Mouse (Mus musculus): ENCODE results near the gene Evx1. TPM values are rescaled to one million over a fixed set of nuclear protein-coding genes. Genes with fewer than 3 reads are reported as not detected.
"Not testable (repeated sequence)": the region's sequence is repeated elsewhere in the genome, so short reads cannot be mapped to it uniquely, and the experiment has no call there.

The Evx1 gene
- total RNA-seq, 2 experiments from 2014 or later, result not detected

GRCm38 (mm10) chr6:52319956-52320690 lies 6.8 kb downstream of the Evx1 start:
- DNase-seq (ENCODE audit: extremely low spot score in 1 of 2, low spot score in 1 of 2), result no peak

DNA sequence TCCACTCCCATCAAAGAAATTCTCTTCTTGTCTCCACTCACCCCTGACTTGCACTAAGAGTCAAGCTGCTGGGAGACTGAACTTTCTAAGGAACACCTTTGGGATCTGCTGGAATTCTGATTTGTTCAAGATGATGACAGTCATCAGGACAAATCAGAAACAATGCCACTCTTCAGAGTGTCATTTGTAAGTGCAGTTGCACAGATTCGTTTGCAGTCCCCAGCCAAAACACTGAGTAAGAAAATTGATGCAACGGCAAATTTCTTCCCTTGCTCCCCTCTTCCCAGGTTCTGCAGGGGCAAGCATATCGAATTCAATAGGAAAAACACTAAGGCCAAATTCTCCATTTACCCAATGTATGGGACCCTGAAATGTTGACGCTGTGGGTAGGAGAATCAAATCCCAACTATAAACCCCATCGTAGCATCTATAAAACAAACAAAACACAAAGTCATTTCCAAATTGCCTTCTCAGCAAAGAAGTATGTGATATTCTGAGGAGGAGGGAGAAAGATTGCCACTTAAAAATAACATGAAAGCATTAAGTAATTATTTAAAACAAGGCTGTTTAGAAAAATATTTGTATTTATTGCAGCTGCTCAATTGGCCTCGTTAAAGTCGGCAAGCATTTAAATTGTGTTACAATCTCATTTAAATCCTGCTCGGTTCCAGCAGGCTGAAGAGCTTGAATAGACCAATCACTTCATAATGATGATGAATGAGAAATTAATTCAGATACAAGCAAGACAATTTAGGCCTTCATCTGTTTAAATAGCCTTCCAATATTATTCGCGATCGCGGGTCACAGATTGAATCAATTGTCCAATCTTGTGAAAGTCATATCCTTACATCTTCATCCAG lies 7.9 kb downstream of the Evx1 start:
- DNase-seq (ENCODE audit: extremely low spot score in 1 of 2, low spot score in 1 of 2), result no peak

- DNase-seq (ENCODE audit: extremely low spot score in 1 of 2, low spot score in 1 of 2), result no peak
Measured at GRCm38 (mm10) chr6:52321826-52322315, 8.6 kb downstream of the Evx1 start.

- no peak for DNase-seq (ENCODE audit: extremely low spot score in 1 of 2, low spot score in 1 of 2)
Measured at GRCm38 (mm10) chr6:52322721-52323215, 9.5 kb downstream of the Evx1 start.

GRCm38 (mm10) chr6:52323292-52323691 lies 10.0 kb downstream of the Evx1 start:
- no peak for DNase-seq (ENCODE audit: extremely low spot score in 1 of 2, low spot score in 1 of 2)

DNA sequence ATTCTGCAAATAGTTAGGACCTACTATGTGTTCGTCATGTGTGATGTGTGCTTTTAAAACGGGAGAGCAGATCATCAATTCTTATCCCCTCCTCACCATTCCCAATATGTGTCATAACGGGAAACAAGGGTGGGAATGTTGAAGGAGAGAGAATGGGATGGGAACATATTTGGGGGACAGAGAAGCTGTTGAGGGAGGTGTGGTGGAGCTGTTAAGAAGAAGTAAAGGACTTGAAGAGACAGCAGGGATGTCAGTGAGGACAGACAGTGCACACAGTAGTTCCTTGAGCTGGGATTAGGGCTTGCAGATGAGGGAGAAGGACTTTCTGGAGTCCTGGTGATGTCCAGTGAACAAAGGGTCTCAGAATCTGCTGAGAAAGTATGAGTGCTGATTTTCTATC lies 10.8 kb downstream of the Evx1 start:
- DNase-seq (ENCODE audit: extremely low spot score in 1 of 2, low spot score in 1 of 2), result no peak

DNA sequence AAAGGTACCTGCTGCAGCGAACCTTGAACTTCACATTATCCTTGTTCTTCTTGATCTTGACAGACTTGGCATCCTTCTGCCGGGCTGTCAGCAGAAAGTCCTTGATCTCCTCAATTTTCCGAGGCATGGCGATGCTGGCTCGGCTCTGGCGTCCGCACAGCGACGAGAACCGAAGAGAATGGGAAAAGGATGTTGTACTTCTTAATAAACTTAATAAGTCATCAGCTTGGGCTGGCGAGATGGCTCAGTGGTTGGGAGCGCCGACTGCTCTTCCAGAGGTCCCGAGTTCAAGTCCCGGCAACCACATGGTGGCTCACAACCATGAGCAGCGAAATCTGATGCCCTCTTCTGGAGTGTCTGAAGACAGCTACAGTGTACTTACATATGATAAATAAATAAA lies 33.5 kb downstream of the Evx1 start:
- DNase-seq (ENCODE audit: extremely low spot score in 1 of 2, low spot score in 1 of 2), result not testable (repeated sequence)

- DNase-seq (ENCODE audit: extremely low spot score in 1 of 2, low spot score in 1 of 2), result no peak
Measured at GRCm38 (mm10) chr6:52366021-52366420, 52.7 kb downstream of the Evx1 start.

DNA sequence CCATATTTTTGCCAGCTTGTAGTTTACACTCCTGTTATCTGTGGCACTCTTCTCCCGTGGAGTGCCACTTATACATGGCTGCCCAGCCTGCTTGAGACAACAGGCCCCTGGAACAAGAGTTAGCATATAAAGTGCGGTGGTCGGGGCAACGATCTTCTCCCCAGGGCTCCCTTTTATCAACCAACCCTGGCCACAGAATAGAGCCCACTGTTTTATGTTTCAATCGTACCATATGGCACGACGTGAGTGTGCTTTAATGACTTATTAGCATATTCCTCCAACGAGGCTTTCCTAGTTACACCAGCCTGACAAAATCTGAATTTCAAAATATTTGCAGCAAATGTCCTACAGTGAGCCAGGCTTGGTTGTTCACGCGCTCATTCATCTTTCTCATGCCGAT lies 53.2 kb downstream of the Evx1 start:
- no peak for DNase-seq (ENCODE audit: extremely low spot score in 1 of 2, low spot score in 1 of 2)

- DNase-seq (ENCODE audit: extremely low spot score in 1 of 2, low spot score in 1 of 2), result no peak
Measured at GRCm38 (mm10) chr6:52367067-52367466, 53.8 kb downstream of the Evx1 start.

Other genes with a start within 250 kb of the Evx1 start
- gene Hoxa1, start 155.2 kb upstream of the Evx1 start, total RNA-seq (2021), result not detected
- not detected for gene Hoxa2, start 148.7 kb upstream of the Evx1 start, total RNA-seq (2021)
- gene 5730596B20Rik, start 136.0 kb upstream of the Evx1 start, total RNA-seq (2021), result not detected
- not detected for gene Hoxa4, start 121.7 kb upstream of the Evx1 start, total RNA-seq (2021)
- gene Hoxa5, start 108.9 kb upstream of the Evx1 start, total RNA-seq (2021), result not detected
- gene Hoxa6, start 104.8 kb upstream of the Evx1 start, total RNA-seq (2021), result not detected
- gene Hoxa3, start 100.2 kb upstream of the Evx1 start, total RNA-seq (2021), result not detected
- gene Gm28308, start 100.2 kb upstream of the Evx1 start, total RNA-seq (2021), result not detected
- gene Hoxa7, start 91.6 kb upstream of the Evx1 start, total RNA-seq (2021), result not detected
- not detected for gene Hoxa9, start 82.4 kb upstream of the Evx1 start, total RNA-seq (2021)
- not detected for gene Hoxa10, start 72.6 kb upstream of the Evx1 start, total RNA-seq (2021)
- gene Hoxa11, start 67.7 kb upstream of the Evx1 start, total RNA-seq (2021), result not detected
- not detected for gene Hoxa13, start 52.6 kb upstream of the Evx1 start, total RNA-seq (2021)